Mouse (Mus musculus) liver, embryonic 11.5 days (tissue): ENCODE results near the gene D630039A03Rik. TPM values are rescaled to one million over a fixed set of nuclear protein-coding genes. Genes with fewer than 3 reads are reported as not detected.
"Not testable (repeated sequence)": the region's sequence is repeated elsewhere in the genome, so short reads cannot be mapped to it uniquely, and the experiment has no call there.

Source experiments
- ATAC-seq: fragments of 200-750 bp; cut with Nextera tagmentation; replicated peaks from 2 replicates; pipeline ENCODE4 v1.8.0; 2017; ENCODE audit warnings: moderate number of reproducible peaks, mild to moderate bottlenecking, moderate TSS enrichment, moderate library complexity; ENCODE audit not compliant: low FRiP score
- DNase-seq: peaks from one replicate; pipeline ENCODE4 v3.0.0-alpha.2; 2017; ENCODE audit warnings: low spot score
- H3K27ac ChIP-seq: fragments of 300-500 bp; sonication (generic); 2 replicates; pipeline ENCODE4 v1.5.1; 2014; ENCODE audit warnings: mild to moderate bottlenecking, low read depth, low read length, control low read depth
- H3K27me3 ChIP-seq: fragments of 300-500 bp; sonication (generic); replicated peaks from 2 replicates; pipeline ENCODE4 v1.6.1; 2014; ENCODE audit warnings: low read length, mixed read lengths; ENCODE audit not compliant: control insufficient read depth, insufficient read depth
- H3K36me3 ChIP-seq: fragments of 300-500 bp; sonication (generic); 2 replicates; pipeline ENCODE4 v1.6.1; 2014; ENCODE audit warnings: mild to moderate bottlenecking, low read length, moderate library complexity, mixed read lengths; ENCODE audit not compliant: control insufficient read depth, insufficient read depth
- H3K4me1 ChIP-seq: fragments of 300-500 bp; sonication (generic); replicated peaks from 2 replicates; pipeline ENCODE4 v1.6.1; 2014; ENCODE audit warnings: low read length, mixed read lengths; ENCODE audit not compliant: control insufficient read depth, insufficient read depth
- H3K4me2 ChIP-seq: fragments of 300-500 bp; sonication (generic); 2 replicates; pipeline ENCODE4 v1.6.1; 2014; ENCODE audit warnings: mild to moderate bottlenecking, control low read depth, moderate library complexity
- H3K4me3 ChIP-seq: fragments of 300-500 bp; sonication (generic); 2 replicates; pipeline ENCODE4 v1.5.1; 2014; ENCODE audit warnings: low read depth, low read length, control low read depth
- H3K9ac ChIP-seq: fragments of 300-500 bp; sonication (generic); 2 replicates; pipeline ENCODE4 v1.6.1; 2014; ENCODE audit warnings: low read depth, low read length, control low read depth
- H3K9me3 ChIP-seq: fragments of 300-500 bp; sonication (generic); 2 replicates; pipeline ENCODE4 v1.6.1; 2016; ENCODE audit warnings: low read length, inconsistent platforms, mixed read lengths; ENCODE audit not compliant: control insufficient read depth
- WGBS: fragments of 180-500 bp; shearing (Covaris S2); extraction: QIAGEN DNeasy Blood & Tissue Kit; methylation state at CpG from one replicate; pipeline ENCODE4 v1.1.7; 2014; 5-methylcytosine and 5-hydroxymethylcytosine counted together
- polyA plus RNA-seq: library from polyadenylated mRNA; unstranded; fragments of >200 nt; fragmentation: Nextera tagmentation; extraction: Ambion mirVana; gene quantifications from 2 replicates; pipeline ENCODE4 v1.2.1, GENCODE M21; 2014

Gene D630039A03Rik
- polyA plus RNA-seq, 1 experiment from 2014 or later: 0.48 TPM

GRCm38 (mm10) chr4:57904211-57904610 is 11.9 kb downstream of the D630039A03Rik start:
- H3K9ac ChIP-seq: no peak overlapping the region
- ATAC-seq (no peak), DNase-seq (peak; percentile 55)
- H3K36me3 ChIP-seq: no peaks in the 10 kb centered on the region
- H3K4me1 ChIP-seq: no peaks in the 10 kb centered on the region
- no peak overlapping the region for H3K4me3 ChIP-seq
- H3K4me2 ChIP-seq: no peak overlapping the region
- no peaks in the 10 kb centered on the region for H3K27me3 ChIP-seq
- 11% methylated on average over 5 of the region's 5 CpGs for WGBS
- no peak overlapping the region for H3K27ac ChIP-seq
- H3K9me3 ChIP-seq: no peaks in the 10 kb centered on the region

- Histone ChIP-seq H3K4me1 (no peaks in the 10 kb centered on the region), H3K27me3 (no peaks in the 10 kb centered on the region), H3K4me3 (no peak overlapping the region), H3K9ac (no peak overlapping the region), H3K9me3 (no peaks in the 10 kb centered on the region), H3K36me3 (no peaks in the 10 kb centered on the region), H3K27ac (no peak overlapping the region), H3K4me2 (no peak overlapping the region)
- ATAC-seq (no peak), DNase-seq (no peak)
- WGBS: 57% methylated on average over 5 of the region's 5 CpGs
Observed at GRCm38 (mm10) chr4:57902619-57903018, 13.5 kb downstream of the D630039A03Rik start.

GRCm38 (mm10) chr4:57901210-57901609 is 14.9 kb downstream of the D630039A03Rik start:
- ATAC-seq: no peak

DNA sequence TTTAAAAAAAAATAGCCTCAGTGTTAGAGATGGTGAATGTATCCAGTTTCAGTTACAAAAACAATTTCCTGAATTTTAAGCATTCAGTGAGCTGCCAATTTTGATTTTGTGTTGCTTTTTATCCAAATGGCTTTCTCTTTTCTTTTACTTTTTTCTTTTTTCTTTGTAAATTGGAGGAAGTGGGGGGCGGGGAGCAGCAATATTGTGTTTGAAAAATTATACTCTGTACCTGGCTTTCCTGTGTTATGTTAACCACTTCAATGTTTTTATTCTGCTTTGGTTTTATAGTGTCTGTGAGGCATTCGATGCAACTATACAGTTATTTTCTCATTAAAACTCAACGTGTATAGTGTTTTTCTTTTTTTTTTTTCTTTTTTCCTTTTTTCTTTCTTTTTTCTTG is 19.5 kb downstream of the D630039A03Rik start:
- 87% methylated on average over 3 of the region's 3 CpGs for WGBS

More at GRCm38 (mm10) chr4:57901210-57901609, 14.9 kb downstream of the D630039A03Rik start:
- 12% methylated on average over 4 of the region's 4 CpGs for WGBS
- no peaks in the 10 kb centered on the region for H3K36me3 ChIP-seq
- no peaks in the 10 kb centered on the region for H3K27me3 ChIP-seq
- H3K4me2 ChIP-seq: no peak overlapping the region
- no peak overlapping the region for H3K4me3 ChIP-seq
- H3K9ac ChIP-seq: no peak overlapping the region
- H3K4me1 ChIP-seq: no peaks in the 10 kb centered on the region
- DNase-seq: no peak
- H3K27ac ChIP-seq: no peak overlapping the region
- no peaks in the 10 kb centered on the region for H3K9me3 ChIP-seq

GRCm38 (mm10) chr4:57895902-57896301 is 20.2 kb downstream of the D630039A03Rik start:
- Histone ChIP-seq H3K27me3 (no peaks in the 10 kb centered on the region), H3K36me3 (no peaks in the 10 kb centered on the region), H3K4me1 (no peaks in the 10 kb centered on the region), H3K9me3 (no peaks in the 10 kb centered on the region), H3K4me2 (no peak overlapping the region), H3K4me3 (no peak overlapping the region), H3K9ac (no peak overlapping the region), H3K27ac (no peak overlapping the region)
- 58% methylated on average over 6 of the region's 6 CpGs for WGBS
- ATAC-seq (no peak), DNase-seq (no peak)

More for the DNA sequence above, 19.5 kb downstream of the D630039A03Rik start:
- Histone ChIP-seq H3K4me3 (no peak overlapping the region), H3K36me3 (no peaks in the 10 kb centered on the region), H3K4me1 (no peaks in the 10 kb centered on the region), H3K27ac (no peak overlapping the region), H3K9ac (no peak overlapping the region), H3K4me2 (no peak overlapping the region), H3K9me3 (no peaks in the 10 kb centered on the region), H3K27me3 (no peaks in the 10 kb centered on the region)
- no peak for ATAC-seq
- DNase-seq: no peak

- Histone ChIP-seq H3K27me3 (no peaks in the 10 kb centered on the region), H3K4me1 (no peaks in the 10 kb centered on the region), H3K9me3 (no peaks in the 10 kb centered on the region), H3K36me3 (no peaks in the 10 kb centered on the region), H3K4me3 (no peak overlapping the region), H3K4me2 (no peak overlapping the region), H3K27ac (no peak overlapping the region), H3K9ac (no peak overlapping the region)
- DNase-seq: no peak
- 56% methylated on average over 5 of the region's 5 CpGs for WGBS
- ATAC-seq: no peak
Observed at GRCm38 (mm10) chr4:57895140-57895539, 21.0 kb downstream of the D630039A03Rik start.

GRCm38 (mm10) chr4:57892001-57892586 is 24.0 kb downstream of the D630039A03Rik start:
- H3K9ac ChIP-seq: no peak overlapping the region
- no peaks in the 10 kb centered on the region for H3K4me1 ChIP-seq
- no peak for DNase-seq
- H3K9me3 ChIP-seq: no peaks in the 10 kb centered on the region
- no peaks in the 10 kb centered on the region for H3K27me3 ChIP-seq
- ATAC-seq: no peak
- H3K4me3 ChIP-seq: no peak overlapping the region
- H3K27ac ChIP-seq: no peak overlapping the region
- WGBS: 86% methylated on average over 10 of the region's 10 CpGs
- no peak overlapping the region for H3K4me2 ChIP-seq
- no peaks in the 10 kb centered on the region for H3K36me3 ChIP-seq

DNA sequence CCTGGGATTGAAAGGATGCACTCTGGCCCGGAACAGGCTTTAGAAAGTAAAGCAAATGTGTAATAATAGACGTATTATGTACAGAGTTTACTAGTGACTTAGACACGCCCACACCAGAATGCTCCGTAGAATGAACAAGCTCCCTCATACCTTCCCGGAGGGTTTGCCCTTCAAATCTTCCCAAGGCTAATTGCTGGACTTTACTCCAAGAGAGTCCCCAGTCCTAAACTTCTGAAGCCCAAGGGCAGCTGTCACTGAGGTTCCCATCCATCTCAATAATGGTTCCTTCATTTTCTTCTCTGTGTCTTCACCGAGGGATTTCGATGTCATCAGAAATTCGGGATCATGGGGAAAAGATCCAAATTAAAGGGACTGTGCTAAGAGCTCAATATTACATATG is 26.3 kb downstream of the D630039A03Rik start:
- Histone ChIP-seq H3K4me1 (peaks cover 3% of the 10 kb centered on the region; the same call in 1 of the 2 replicates), H3K27ac (no peak overlapping the region), H3K4me3 (no peak overlapping the region), H3K4me2 (no peak overlapping the region), H3K9me3 (no peaks in the 10 kb centered on the region), H3K27me3 (no peaks in the 10 kb centered on the region), H3K9ac (no peak overlapping the region), H3K36me3 (no peaks in the 10 kb centered on the region)
- no peak for DNase-seq
- 88% methylated on average over 8 of the region's 8 CpGs for WGBS
- ATAC-seq: no peak

DNA sequence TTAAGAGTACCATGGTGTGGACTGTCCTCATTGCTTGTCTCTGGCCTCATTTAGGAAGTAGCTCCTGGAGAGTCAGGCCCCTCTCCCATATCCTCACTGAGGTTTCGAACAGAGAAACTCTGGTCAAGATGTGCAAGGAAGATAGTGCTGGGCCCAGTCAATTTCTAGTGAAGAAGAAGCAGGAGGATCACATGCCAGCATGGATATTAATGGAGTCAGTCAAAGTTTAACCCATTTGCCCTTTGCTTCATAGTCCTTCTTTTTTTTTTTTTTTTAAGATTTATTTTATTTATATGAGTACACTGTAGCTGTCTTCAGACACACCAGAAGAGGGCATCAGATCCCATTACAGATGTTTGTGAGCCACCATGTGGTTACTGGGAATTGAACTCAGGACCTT is 27.1 kb downstream of the D630039A03Rik start:
- H3K4me3 ChIP-seq, ATAC-seq, H3K4me1 ChIP-seq, H3K9me3 ChIP-seq, H3K27me3 ChIP-seq, H3K4me2 ChIP-seq, H3K27ac ChIP-seq, DNase-seq, H3K9ac ChIP-seq, H3K36me3 ChIP-seq: not testable (repeated sequence)
- WGBS: 82% methylated on average over 1 of the region's 1 CpGs
